Mouse (Mus musculus) left cerebral cortex, postnatal 25 days (tissue): ENCODE measurements at regions not wholly inside any gene's neighbourhood (a gene's known extent, or its start where the extent isn't known, plus 50 kb on each side); places are given as distances from the start of the nearest gene placed in this dataset.

ENCODE experiments used
- DNase-seq, 2 experiments: peaks; one replicate each; pipeline ENCODE4 v3.0.0; 2022; ENCODE audit warnings: low spot score in 2 of 2, mixed read lengths in 1 of 2
- intact Hi-C: fragments of 180-260 bp; cut with DNase I; formaldehyde crosslinking; loops from one replicate; pipeline ENCODE4 v1.15.1; 2025

DNA sequence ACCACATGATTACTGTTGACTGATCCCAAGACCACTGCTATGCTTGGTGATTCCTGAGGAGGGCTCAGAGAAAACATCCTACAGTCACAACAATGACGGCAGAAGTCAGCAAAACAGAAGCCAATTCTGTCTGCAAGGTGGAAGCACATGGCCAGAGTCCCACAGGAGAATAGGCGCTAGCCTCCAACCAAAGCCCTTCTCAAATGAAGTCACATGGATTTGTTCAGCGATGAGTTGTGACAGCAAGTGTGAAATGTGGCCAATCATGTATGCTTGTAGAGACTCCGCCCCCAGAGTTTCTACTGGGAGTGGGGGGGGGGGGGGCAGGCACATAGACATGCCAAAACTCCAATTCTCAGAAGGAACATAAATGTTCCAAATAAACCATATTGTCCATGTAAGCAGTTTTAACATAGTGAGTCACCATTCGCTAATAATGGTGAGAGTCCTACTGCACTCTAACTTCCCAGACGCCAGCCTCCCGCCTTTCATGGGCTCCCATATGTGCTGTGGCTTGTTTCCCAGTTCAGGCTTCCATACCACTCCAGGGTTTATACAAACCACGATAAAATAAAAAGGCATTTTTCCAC is 231.6 kb upstream of the Npvf start:
- DNase-seq, result no peak
- intact Hi-C loops, result no loop called here

DNA sequence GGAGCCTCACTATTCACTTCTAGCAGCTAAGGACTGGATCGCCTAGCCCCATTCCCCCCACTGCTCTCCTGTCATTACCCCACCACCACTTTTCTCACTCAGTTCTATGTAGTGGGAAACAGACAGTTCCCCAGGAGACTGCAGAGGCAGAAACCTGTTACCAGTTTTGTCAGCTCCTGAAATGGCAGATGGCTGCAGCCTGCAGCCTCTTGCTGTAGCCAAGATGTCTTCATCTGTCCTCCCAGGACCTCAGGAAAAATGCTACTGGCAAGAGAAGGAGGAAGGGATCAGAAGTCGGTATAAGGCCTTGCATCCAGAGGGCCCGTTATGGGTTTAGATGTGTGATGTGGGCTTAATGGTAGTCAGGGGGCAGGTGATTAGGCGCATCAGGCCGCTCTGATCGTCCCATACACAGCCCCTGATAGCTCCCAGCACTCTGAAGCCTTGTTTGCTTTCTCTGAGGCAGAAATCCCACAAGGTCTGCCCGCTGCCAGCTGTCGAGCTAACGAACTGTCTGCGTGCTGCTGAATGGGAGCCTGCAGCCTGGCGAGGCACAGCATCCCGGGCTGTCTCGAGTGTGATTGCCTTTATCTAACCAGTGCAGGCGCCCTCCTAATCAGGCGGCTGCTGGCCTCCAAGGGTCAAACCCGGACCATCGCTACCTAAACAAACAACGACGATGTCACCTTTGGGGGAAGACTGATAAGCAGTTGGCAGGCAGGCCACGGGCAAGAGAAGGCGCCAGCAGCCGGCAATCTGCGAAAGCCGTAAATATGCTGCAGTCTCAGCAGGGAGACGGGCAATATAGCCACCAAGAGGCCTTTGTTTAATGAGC is 236.3 kb upstream of the Npvf start:
- DNase-seq, result peak; percentile 19 to 53
- intact Hi-C loops, result no loop called here

DNA sequence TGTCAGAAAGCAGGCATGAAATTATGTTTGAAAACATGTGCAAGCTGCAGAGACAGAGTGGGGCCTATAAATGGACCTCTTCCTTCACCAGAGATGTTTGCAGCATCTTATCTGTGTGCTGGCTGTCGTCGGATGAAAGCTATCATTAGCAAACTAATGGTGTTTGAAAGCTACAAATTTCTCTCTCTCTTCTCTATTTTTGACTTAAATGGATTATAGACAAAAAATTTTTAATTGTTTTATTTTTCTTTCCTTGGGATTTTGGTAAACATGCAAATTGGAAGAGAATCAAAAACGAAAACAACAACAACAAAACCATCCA is 236.9 kb upstream of the Npvf start:
- DNase-seq, result no peak
- intact Hi-C loops, result no loop called here

DNA sequence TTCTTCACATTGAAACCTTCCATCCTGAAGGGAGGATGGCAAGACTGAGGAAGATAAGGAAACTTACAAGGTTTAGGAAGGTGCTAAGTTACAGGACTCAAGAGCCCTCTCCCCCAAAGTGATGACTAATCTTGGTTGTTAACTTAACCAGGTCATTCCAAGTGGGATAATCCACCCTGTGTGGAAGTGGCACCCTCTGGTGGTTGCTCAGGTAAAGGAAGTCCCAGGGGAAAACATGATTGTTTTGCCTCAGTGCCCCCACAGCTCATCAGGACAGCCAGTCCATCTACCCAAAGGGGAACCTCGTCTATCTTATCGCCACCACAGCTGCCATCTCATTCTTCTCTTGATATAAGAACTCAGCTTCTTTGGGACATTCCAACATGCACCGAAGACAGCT is 244.6 kb upstream of the Npvf start:
- no peak for DNase-seq
- intact Hi-C loops, result no loop called here

DNA sequence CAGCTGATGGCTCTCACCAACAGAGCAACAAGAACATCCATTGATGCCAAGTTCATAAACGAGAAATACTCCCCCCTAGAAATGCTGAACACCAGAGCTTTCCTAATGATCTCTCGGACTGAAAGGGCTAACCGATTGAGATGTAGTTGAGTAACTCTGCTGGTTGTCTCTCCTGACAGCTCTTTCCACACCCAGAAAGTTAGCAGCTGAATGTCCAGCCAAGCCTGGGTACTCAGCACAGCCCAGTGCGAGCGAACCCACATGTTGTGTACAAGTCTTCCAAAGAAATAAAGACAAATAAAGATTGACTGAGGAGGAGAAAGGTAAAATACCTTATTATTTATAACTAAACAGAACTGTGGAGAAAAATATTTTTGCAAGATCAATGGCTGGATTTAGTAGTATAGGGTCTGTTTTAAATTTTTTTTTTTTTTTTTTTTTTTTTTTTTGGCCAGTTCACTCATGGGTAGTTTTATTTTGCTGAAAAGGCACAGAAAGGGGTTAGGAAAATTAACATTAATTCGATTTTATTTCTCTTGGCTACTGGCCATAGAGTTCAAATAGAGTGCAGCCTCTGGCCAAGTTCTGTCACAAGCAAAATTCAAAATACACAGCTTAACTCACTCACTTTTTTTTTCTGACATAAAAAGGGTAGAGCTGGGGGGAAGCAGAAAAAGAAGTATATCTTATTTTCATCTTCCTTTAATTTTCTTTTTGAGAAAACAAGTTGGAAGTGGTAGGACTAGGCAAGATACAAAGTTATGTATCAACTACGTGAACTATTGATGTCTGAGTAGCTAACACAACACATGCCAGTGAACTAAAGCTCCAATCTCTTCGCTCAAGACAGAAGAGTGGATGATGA is 261.2 kb upstream of the Npvf start:
- DNase-seq, result no peak
- intact Hi-C loops, result no loop called here

DNA sequence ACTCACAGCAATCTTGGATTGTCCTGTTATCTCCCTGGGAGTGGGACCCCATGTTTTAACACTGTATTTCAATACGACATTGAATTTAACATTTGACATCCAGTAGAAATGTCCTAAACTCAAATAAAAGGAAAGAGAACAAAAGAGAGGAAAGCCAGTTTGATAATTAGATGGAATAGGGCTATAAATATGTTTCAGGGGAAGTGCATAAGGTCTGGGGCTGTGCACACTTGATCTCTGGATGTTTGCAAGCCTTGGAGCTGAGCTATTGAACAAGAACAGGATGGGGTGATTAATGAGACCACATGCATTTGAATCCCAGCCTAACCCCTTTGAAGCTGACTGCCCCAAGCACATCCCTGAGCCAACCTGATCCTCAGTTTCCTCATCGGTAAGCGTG is 264.0 kb upstream of the Npvf start:
- intact Hi-C loops, result no loop called here
- no peak for DNase-seq

DNA sequence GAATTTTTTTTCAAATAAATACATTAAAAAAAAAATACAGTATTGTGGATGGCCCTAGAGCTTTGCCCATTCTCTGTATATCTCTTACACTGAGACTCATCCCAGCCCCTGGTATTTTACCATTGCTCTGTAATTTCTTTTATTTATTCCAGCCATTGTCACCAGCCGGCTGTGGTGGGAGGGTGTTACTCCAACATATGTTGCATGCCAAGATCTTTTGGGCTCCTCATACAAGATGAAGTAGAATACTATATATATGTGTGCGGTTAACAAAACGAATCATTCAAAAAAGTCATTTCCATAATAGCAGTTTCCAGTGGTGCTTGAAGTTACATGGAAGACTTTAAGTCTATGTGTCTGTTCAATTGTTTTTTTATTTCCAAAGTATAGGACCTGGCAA is 268.0 kb upstream of the Npvf start:
- intact Hi-C loops, result no loop called here
- peak in 1 of 2 experiments; percentile 84 for DNase-seq

DNA sequence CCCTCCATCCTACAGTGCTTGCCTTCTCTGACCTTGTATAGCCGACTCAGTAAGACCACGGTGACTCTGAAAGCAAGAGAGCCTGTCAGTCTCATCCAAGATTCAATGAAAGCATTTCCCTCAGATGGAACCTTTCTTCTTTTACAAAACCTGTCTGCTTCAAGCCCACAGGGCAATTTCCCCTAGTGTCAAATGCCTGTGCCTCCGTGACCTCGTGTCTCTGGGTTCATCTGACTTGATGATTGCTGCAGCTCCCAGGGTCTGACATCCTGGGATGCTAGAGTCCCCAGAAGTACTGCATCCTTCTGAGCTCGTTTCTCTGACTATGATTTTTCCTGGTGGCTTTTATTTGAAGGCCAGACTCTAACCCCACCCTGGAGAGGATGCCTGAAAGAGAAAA is 270.3 kb upstream of the Npvf start:
- intact Hi-C loops, result no loop called here
- DNase-seq, result no peak

DNA sequence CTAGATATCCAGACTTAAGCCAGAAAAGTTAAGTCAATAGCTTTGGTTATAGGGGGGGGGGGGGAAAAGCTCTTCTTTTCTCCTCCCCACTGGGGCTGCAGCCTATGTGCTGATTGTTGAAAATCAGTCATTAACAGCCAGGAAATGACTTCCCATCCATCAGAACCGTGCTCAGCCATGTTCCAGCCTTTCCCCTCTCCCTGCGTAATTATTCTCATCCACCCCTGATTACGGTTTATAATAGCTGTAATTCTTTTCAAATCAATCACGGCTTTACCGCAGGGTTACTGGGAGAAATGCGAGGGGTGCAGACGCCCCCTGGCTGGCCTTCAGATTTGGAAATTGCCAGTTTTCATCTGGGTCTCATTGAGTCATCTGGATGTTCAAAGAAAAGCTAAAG is 270.8 kb upstream of the Npvf start:
- intact Hi-C loops, result no loop called here

DNA sequence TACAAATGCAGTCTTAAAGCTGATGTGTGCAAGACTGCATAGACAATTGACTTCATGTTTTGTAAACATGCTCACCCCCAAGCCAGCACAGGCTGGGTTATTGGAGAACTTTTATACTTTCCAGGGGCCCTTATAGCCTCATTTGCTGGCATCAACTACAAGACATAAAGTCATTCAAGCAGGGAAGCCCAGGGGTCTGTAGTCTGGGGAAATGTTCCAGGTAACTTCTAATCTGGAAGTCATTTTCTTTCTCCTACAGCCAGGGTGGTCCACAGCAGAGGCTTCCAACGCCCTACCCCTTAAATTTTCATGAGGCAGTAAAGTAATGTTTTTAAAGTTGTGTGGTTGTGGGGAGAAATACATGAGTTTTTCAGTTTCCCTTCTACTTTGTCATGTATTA is 272.1 kb upstream of the Npvf start:
- intact Hi-C loops, result no loop called here
- no peak for DNase-seq

More for the DNA sequence above, 270.8 kb upstream of the Npvf start:
- no peak for DNase-seq

DNA sequence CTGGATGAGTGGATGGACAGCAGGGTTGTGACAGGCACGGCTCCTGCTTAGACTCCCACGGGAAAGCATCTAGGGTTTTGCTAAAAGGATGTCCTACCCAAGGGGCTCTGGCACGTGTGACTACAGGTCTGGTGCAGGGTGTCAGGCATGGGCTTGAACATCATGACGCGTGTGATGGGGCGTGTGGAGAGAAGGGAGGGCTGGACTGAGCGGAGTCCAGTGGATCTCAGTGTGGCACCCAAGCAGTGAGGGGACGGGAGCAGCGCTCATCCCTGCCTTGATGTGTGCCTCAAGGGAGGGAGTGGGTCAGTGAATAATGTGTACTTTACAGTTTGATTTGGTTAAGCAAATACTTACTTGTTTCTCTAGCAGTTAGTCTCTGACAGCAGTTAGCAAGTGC is 275.3 kb upstream of the Npvf start:
- DNase-seq, result no peak
- intact Hi-C loops, result no loop called here

DNA sequence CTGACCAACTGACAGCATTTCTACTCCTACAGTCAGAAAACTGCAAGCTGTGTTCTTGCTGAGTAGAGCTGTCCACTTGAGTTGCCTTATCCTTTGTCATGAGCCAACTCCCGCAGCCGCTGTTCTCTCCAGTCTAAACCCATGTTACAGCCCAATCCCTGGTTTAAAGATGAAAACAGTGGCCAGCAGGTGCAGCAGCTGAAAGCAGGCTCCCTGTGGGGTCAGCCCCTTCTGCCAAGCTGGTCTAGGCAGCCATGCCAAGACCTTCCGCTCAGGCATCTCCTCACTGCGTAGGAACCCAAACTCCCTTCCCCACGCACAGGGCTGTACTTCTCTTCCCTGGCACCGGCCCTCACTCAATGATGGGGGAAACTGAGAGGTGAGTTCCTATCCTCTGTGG is 279.3 kb upstream of the Npvf start:
- no peak for DNase-seq
- intact Hi-C loops, result no loop called here

DNA sequence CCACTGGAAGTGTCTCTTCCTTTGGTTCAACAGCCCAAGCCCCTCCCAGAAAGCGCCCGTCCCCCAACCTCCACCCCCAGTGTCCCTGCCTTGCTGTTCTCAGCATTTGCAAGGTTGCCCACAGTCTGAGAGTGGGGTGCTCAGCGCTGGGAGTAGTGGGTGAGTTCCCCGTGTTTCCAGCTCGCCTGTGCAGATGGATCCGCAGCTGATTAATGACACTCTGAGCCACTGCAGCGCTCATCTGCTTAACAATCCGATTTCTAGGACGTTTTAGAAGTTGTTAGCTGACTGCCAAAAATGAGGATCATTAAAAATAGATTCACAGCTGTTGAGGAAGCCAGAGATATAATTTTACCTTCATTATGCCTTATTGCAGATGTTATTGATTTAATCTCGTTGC is 280.0 kb upstream of the Npvf start:
- intact Hi-C loops, result no loop called here
- peak; percentile 32 to 48 for DNase-seq

DNA sequence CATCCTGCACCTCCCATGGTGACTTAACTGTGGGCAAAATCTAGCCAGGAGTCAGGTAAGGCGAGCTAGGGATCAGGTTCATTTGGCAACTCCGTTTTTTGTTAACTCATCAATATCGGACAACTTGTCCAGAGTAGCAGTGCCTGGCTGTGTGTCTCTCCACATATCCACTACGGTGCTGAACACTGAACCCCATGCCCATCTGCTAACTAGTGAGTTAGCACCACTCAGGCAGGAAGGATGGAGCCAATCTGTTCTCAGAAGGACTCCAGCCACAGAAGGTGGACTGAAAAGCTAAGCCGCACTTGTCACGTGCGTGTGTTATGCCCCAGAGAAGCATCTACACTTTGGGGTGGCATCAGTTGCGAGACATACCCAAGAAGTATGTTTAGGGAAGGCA is 282.1 kb upstream of the Npvf start:
- intact Hi-C loops, result no loop called here
- DNase-seq, result no peak

DNA sequence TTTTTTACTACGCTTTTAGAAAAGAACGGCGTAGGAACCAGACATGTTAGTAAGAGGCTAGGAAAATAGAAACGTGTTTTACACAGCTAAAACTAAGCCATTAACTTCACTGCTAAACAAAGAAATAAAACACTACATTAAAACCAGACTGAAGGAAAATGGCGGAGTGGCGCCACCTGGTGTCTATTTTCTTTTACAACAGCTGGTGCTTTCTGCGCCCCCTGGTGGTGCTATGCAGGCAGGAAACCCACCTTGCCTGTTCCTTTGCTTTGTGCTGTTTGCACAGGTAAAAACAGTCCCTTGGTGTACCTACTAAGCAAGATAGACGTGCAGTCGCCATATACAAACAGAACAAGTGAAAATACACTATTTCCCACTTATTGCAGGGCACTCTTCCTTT is 282.9 kb upstream of the Npvf start:
- peak; percentile 73 to 76 for DNase-seq
- intact Hi-C loops, result loop anchor here (1.0 kb wide), 3 partner anchors 129 to 258 kb away; no protein-coding TSS in a partner anchor

DNA sequence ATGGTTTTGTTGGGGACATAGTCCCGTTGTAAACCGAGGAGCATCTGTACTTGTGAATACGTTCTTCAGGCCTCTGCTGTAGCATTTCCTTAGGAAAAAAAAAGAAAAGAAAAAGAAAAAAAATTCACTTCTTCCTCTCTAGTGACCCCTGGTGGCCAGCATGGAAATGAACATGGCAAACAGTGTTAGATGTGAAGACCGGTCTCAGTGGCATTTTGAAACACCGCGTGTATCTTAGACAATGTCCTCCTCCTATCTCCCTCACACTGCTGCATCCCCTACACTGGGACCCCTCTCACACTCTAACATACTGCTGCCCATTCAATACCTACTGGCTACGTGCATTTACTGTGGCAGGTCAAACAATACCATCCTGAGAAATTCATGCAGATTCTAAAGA is 284.6 kb upstream of the Npvf start:
- no peak for DNase-seq
- intact Hi-C loops, result no loop called here

DNA sequence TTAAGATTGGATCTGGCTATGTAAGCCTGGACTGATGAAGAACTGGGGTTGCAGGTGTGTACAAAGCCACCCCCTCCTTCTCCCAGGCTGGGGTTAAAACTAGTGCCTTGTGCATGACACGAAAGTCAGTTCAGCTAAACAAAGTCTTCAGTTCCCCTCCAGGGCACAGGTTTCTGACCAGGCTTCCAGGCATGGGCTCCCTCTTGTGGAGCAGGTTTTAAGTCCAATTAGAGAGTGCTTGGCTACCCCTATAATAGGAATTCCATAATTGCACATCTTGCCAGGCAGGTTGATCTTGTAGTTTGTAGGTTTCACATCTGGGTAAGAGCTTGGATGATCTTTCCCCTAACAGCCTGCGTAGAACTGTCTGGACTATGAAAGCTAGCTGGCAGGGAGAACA is 285.2 kb upstream of the Npvf start:
- intact Hi-C loops, result no loop called here
- DNase-seq, result no peak

DNA sequence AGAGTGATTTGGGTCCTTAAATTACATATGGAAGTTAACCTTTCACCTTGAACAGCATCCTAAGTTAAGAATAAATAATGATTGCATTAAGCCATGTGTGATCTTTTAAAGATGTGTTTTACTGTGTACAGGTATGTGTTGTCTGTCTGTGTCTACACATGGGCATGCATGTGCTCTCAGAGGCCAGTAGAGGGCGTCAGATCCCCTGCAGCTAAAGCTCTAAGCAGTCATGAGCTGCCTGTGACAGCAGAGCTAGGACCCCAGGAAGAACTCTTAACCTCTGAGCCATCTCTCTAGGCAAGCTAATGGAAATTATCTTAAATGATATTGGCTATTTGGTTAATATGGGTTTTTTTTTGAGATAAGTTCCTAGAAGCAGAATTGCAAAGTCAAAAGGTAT is 285.9 kb upstream of the Npvf start:
- DNase-seq, result no peak
- intact Hi-C loops, result no loop called here

DNA sequence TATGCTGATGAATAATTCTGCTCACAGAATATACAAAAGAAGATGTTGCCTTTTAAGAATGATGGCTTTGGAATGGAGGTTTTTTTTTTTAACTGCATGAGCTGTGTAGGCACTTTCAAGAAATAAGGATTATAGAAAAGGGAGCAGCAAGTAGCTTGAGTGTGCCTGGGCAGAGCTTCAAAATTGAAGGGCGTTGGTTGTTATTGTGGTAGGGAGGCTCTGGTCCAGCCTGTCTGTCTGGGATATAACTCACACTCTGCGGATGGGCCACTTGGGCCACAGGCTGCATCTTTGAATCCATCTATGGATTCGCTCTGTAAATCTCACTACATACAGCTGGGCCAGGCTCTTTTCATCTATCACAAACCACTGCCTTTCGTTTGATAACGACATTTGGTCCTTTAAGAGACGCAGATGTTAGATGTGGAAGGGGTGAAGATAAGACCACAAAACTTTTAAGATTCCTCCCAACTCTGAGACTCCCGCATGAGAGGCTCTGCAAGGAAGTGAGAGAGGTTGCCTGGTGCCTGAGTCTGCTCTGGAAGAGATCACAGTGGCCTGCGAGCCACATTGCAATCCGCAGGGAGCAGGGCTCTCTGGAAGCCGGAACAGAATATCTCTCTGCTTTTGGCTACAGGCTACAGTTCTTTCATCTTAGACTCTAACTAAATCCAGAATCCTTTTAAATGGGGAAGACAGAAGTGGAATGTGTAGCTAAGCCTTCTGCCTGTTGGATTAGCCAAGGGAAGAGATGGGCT is 286.6 kb upstream of the Npvf start:
- intact Hi-C loops, result no loop called here
- DNase-seq, result no peak

DNA sequence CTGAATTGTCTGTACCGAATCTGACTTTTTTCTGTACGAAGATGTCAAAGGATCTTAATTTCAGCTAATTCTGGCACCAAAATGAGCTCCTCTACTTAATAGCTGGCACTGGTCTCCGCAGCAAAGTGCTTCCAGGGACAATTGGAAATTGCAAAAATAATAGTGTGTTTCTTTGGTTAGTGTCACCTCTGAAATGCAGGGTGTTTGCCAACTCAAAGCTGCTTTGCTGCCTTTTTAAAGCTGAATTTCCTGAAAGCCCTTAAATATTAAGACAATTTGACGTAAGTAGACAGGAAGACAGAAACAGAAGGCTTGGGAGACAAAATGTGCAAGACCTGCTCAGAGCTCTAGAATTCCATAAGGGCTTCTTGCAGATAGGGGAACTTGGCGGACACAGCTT is 288.5 kb upstream of the Npvf start:
- DNase-seq, result no peak
- intact Hi-C loops, result no loop called here
